Mouse (Mus musculus): ENCODE data around the gene Zfp628. TPM values are rescaled to one million over a fixed set of nuclear protein-coding genes. Genes with fewer than 3 reads are reported as not detected.
A peak's percentile ranks its signal among the peaks of the same experiment; 100 is the strongest.
"Not testable (repeated sequence)": the region's sequence is repeated elsewhere in the genome, so short reads cannot be mapped to it uniquely, and the experiment has no call there.

The Zfp628 gene
- polyA plus RNA-seq (2014; fragmentation: Nextera tagmentation; extraction: Ambion mirVana), result 3.6 and 3.8 TPM in 2 replicates

DNA sequence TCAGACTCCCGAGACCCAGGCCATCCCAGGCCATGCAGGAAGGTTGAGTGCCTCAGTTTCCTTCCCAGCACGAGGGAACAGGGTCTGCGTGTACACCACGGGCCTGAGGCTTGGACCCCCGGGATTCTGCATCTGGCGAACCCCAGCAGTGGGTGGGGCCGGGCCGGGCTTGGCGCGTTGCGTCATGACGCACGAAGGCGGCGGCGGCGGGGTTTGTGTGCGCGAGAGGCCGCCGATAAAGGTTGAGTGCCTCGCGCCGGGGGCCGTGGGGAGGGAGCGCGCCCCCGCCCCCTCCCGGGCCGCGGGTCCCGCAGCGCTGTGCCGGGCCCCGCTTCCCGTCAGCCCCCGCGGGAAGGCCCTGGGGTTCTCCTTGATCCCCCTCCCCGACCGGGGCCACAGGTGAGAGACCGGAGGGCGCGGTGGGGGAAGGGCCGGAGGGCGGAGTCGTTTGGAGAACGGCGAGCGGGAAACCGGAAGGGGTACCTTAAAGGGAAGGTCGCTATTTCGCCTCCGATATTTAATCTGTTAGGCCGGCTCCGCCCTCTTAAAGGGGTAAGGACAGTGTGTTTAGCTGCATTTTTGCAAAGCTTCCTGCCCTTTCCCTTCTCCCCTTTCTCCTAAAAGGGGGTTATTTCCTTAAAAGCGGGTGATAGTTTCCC, at the start of gene Zfp628:
Gene Zfp628, plus strand, starts transcription at position 211 of the 659 bp plus-strand sequence.
- Histone ChIP-seq H3K9me3 (replicated peaks; ENCODE audit: control insufficient read depth, low read length) (no peaks in the 10 kb centered on the region), H3K9ac (ENCODE audit: low read length) (peak within 1 kb of the TSS; percentile 82), H3K27me3 (replicated peaks; ENCODE audit: control insufficient read depth, insufficient read depth, low read length) (no peaks in the 10 kb centered on the region), H3K4me3 (ENCODE audit: low read depth, low read length) (peak within 1 kb of the TSS; percentile 58), H3K36me3 (ENCODE audit: control insufficient read depth, insufficient read depth, low read length) (peaks cover 27% of the 10 kb centered on the region), H3K4me2 (ENCODE audit: low read length) (peak within 1 kb of the TSS; percentile 76), H3K27ac (ENCODE audit: low read depth, low read length) (peak within 1 kb of the TSS; percentile 96), H3K4me1 (ENCODE audit: control insufficient read depth, insufficient read depth, low read length) (peaks cover 13% of the 10 kb centered on the region; the same call in 1 of the 2 replicates)
- under 1% methylated on average over 52 of the region's 56 CpGs for WGBS
- ATAC-seq (peak; percentile 93), DNase-seq (ENCODE audit: low spot score) (peak; percentile 97)

GRCm38 (mm10) chr7:4865579-4866493, 49.2 kb upstream of the Zfp628 start:
- H3K9ac ChIP-seq (ENCODE audit: low read length), result peak overlapping the region; percentile 69
- H3K36me3 ChIP-seq (ENCODE audit: control insufficient read depth, insufficient read depth, low read length), result no peaks in the 10 kb centered on the region
- peak overlapping the region; percentile 60 for H3K4me2 ChIP-seq (ENCODE audit: low read length)
- WGBS, result 4% methylated on average over 40 of the region's 40 CpGs
- H3K4me3 ChIP-seq (ENCODE audit: low read depth, low read length), result peak overlapping the region; percentile 52
- ATAC-seq, result peak; percentile 100
- peaks cover 6% of the 10 kb centered on the region; the same call in 1 of the 2 replicates for H3K4me1 ChIP-seq (ENCODE audit: control insufficient read depth, insufficient read depth, low read length)
- H3K9me3 ChIP-seq (replicated peaks; ENCODE audit: control insufficient read depth, low read length), result no peaks in the 10 kb centered on the region
- no peaks in the 10 kb centered on the region for H3K27me3 ChIP-seq (replicated peaks; ENCODE audit: control insufficient read depth, insufficient read depth, low read length)
- peak; percentile 98 for DNase-seq (ENCODE audit: low spot score)
- H3K27ac ChIP-seq (ENCODE audit: low read depth, low read length), result peak overlapping the region; percentile 49; the same call in 1 of the 2 replicates

- H3K9me3 ChIP-seq (replicated peaks; ENCODE audit: control insufficient read depth, low read length), result no peaks in the 10 kb centered on the region
- no peak overlapping the region; the same call in 1 of the 2 replicates for H3K27ac ChIP-seq (ENCODE audit: low read depth, low read length)
- no peaks in the 10 kb centered on the region for H3K36me3 ChIP-seq (ENCODE audit: control insufficient read depth, insufficient read depth, low read length)
- ATAC-seq (no peak), DNase-seq (ENCODE audit: low spot score) (no peak)
- no peaks in the 10 kb centered on the region for H3K27me3 ChIP-seq (replicated peaks; ENCODE audit: control insufficient read depth, insufficient read depth, low read length)
- H3K9ac ChIP-seq (ENCODE audit: low read length), result peak overlapping the region; percentile 69
- peaks cover 6% of the 10 kb centered on the region; the same call in 1 of the 2 replicates for H3K4me1 ChIP-seq (ENCODE audit: control insufficient read depth, insufficient read depth, low read length)
- whole genome bisulfite sequencing, result 22% methylated on average over 10 of the region's 10 CpGs
- H3K4me3 ChIP-seq (ENCODE audit: low read depth, low read length), result peak overlapping the region; percentile 52
- peak overlapping the region; percentile 60 for H3K4me2 ChIP-seq (ENCODE audit: low read length)
Observed at GRCm38 (mm10) chr7:4866631-4867180, 48.3 kb upstream of the Zfp628 start.

DNA sequence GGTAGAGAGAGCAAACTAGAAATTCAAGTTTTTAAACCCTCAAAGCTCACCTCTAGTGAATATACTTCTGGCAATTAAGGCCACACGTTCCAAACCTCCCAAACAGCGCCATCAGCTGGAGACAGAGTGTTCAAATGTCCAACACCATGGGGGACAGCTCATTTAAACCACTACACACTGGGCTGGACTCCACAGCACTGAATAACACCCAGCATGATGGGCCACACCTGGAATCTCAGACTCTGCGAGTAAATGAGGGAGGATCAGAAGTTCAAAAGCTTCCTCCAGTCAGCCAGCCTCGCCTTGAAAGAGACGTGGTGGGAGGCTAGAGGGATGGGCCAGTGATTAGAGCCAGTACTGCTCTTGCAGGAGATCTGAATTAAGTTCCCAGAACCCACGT, 44.9 kb upstream of the Zfp628 start, which contains the start of gene Isoc2b:
Gene Isoc2b, minus strand, starts transcription at position 126 of the 400 bp plus-strand sequence.
- 54% methylated on average over 6 of the region's 6 CpGs for WGBS
- H3K9ac ChIP-seq (ENCODE audit: low read length), result no peak within 1 kb of the TSS
- H3K27me3 ChIP-seq (replicated peaks; ENCODE audit: control insufficient read depth, insufficient read depth, low read length), result no peaks in the 10 kb centered on the region
- no peak within 1 kb of the TSS for H3K4me2 ChIP-seq (ENCODE audit: low read length)
- DNase-seq (ENCODE audit: low spot score) (no peak), ATAC-seq (no peak)
- H3K4me1 ChIP-seq (ENCODE audit: control insufficient read depth, insufficient read depth, low read length), result peaks cover 6% of the 10 kb centered on the region; the same call in 1 of the 2 replicates
- H3K9me3 ChIP-seq (replicated peaks; ENCODE audit: control insufficient read depth, low read length), result no peaks in the 10 kb centered on the region
- H3K27ac ChIP-seq (ENCODE audit: low read depth, low read length), result no peak within 1 kb of the TSS
- no peaks in the 10 kb centered on the region for H3K36me3 ChIP-seq (ENCODE audit: control insufficient read depth, insufficient read depth, low read length)
- no peak within 1 kb of the TSS for H3K4me3 ChIP-seq (ENCODE audit: low read depth, low read length)

GRCm38 (mm10) chr7:4876753-4877221, 38.2 kb upstream of the Zfp628 start, which contains the start of gene Isoc2a:
Gene Isoc2a (plus strand): TSS chr7:4877153.
- H3K4me2 ChIP-seq (ENCODE audit: low read length), result peak within 1 kb of the TSS; percentile 79
- peaks cover 9% of the 10 kb centered on the region; the same call in 1 of the 2 replicates for H3K4me1 ChIP-seq (ENCODE audit: control insufficient read depth, insufficient read depth, low read length)
- H3K4me3 ChIP-seq (ENCODE audit: low read depth, low read length), result peak within 1 kb of the TSS; percentile 48
- 0% methylated on average over 20 of the region's 22 CpGs for WGBS
- H3K9ac ChIP-seq (ENCODE audit: low read length), result peak within 1 kb of the TSS; percentile 66
- DNase-seq (ENCODE audit: low spot score), result peak; percentile 97
- H3K27ac ChIP-seq (ENCODE audit: low read depth, low read length), result no peak within 1 kb of the TSS
- peak; percentile 100 for ATAC-seq
- no peaks in the 10 kb centered on the region for H3K27me3 ChIP-seq (replicated peaks; ENCODE audit: control insufficient read depth, insufficient read depth, low read length)
- H3K36me3 ChIP-seq (ENCODE audit: control insufficient read depth, insufficient read depth, low read length), result no peaks in the 10 kb centered on the region
- no peaks in the 10 kb centered on the region for H3K9me3 ChIP-seq (replicated peaks; ENCODE audit: control insufficient read depth, low read length)

GRCm38 (mm10) chr7:4877226-4877625, 37.8 kb upstream of the Zfp628 start:
- no peak for DNase-seq (ENCODE audit: low spot score)
- H3K9me3 ChIP-seq (replicated peaks; ENCODE audit: control insufficient read depth, low read length), result no peaks in the 10 kb centered on the region
- H3K27me3 ChIP-seq (replicated peaks; ENCODE audit: control insufficient read depth, insufficient read depth, low read length), result no peaks in the 10 kb centered on the region
- no peak; the same call in 1 of the 2 replicates for ATAC-seq
- H3K27ac ChIP-seq (ENCODE audit: low read depth, low read length), result no peak overlapping the region
- 12% methylated on average over 11 of the region's 11 CpGs for WGBS
- no peaks in the 10 kb centered on the region for H3K36me3 ChIP-seq (ENCODE audit: control insufficient read depth, insufficient read depth, low read length)
- H3K4me3 ChIP-seq (ENCODE audit: low read depth, low read length), result peak overlapping the region; percentile 48
- peak overlapping the region; percentile 66 for H3K9ac ChIP-seq (ENCODE audit: low read length)
- peak overlapping the region; percentile 79 for H3K4me2 ChIP-seq (ENCODE audit: low read length)
- H3K4me1 ChIP-seq (ENCODE audit: control insufficient read depth, insufficient read depth, low read length), result peaks cover 9% of the 10 kb centered on the region; the same call in 1 of the 2 replicates

GRCm38 (mm10) chr7:4878186-4878585, 36.8 kb upstream of the Zfp628 start:
- Histone ChIP-seq H3K9ac (ENCODE audit: low read length) (no peak overlapping the region; the same call in 1 of the 2 replicates), H3K36me3 (ENCODE audit: control insufficient read depth, insufficient read depth, low read length) (no peaks in the 10 kb centered on the region), H3K4me3 (ENCODE audit: low read depth, low read length) (no peak overlapping the region), H3K9me3 (replicated peaks; ENCODE audit: control insufficient read depth, low read length) (no peaks in the 10 kb centered on the region), H3K27me3 (replicated peaks; ENCODE audit: control insufficient read depth, insufficient read depth, low read length) (no peaks in the 10 kb centered on the region), H3K27ac (ENCODE audit: low read depth, low read length) (no peak overlapping the region), H3K4me2 (ENCODE audit: low read length) (no peak overlapping the region), H3K4me1 (ENCODE audit: control insufficient read depth, insufficient read depth, low read length) (peaks cover 9% of the 10 kb centered on the region; the same call in 1 of the 2 replicates)
- ATAC-seq (no peak), DNase-seq (ENCODE audit: low spot score) (no peak)

DNA sequence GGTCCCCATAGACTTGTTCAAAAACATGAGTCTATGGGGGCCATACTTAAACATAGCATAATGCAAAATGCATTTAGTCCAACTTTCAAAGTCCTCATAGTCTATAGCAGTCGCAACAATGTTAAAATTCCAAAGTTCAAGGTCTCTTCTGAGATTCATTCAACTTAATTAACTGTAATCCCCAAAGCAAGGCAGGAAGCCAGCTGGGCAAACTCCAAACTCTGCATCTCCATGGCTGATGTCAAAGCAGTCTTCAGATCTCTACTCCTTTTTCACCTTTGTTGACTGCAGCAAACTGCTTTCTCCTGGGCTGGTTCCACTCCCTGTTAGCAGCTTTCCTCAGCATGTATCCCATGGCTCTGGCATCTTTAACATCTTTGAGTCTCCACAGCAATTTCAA, 36.0 kb upstream of the Zfp628 start:
- H3K9ac ChIP-seq (ENCODE audit: low read length); H3K4me2 ChIP-seq (ENCODE audit: low read length); DNase-seq (ENCODE audit: low spot score); H3K4me1 ChIP-seq (ENCODE audit: control insufficient read depth, insufficient read depth, low read length); H3K27me3 ChIP-seq (replicated peaks; ENCODE audit: control insufficient read depth, insufficient read depth, low read length); H3K27ac ChIP-seq (ENCODE audit: low read depth, low read length); H3K9me3 ChIP-seq (replicated peaks; ENCODE audit: control insufficient read depth, low read length); H3K36me3 ChIP-seq (ENCODE audit: control insufficient read depth, insufficient read depth, low read length); H3K4me3 ChIP-seq (ENCODE audit: low read depth, low read length); ATAC-seq: not testable (repeated sequence)
- 72% methylated on average over 1 of the region's 1 CpGs for WGBS
